Mouse (Mus musculus) thymus, postnatal 36 days (tissue): Measurements from ENCODE around the gene Myom3.
"Not testable (repeated sequence)": the region's sequence is repeated elsewhere in the genome, so short reads cannot be mapped to it uniquely, and the experiment has no call there.

Experiments
- DNase-seq, 2 experiments: peaks; one replicate each; pipeline ENCODE4 v3.0.0; 2022; ENCODE audit warnings: mixed read lengths in 2 of 2

Gene Myom3

DNA sequence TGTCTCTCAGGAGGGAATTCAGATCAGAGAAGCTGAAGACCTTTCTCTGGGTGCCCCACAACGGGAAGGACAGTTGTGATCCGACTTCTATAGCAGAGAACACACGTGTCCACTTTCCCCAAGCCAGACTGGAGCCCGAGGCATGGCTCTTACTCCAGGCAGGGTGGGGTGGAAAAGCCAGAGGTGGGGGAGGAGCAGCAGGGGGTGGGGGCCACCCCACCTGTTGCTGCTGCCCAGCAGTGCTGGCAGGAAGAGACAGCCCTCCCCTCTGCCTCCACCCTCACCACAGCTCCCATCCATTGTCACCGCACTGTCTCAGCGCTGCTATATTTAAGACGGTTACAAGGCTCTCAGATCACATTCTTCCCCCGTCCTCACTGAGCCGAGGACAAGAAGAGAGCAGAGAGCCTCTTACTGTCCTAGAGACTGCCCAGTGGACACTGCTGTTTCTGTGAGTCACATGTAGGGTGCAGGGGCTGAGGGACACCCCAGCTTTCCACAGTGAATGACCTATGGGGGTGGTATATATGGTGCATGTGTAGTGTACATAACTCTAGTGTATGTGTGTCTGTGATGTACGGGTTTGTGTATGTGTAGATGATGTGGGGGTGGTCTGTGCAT, at the start of gene Myom3:
TSS of gene Myom3 (plus strand) at position 360 of the 621 bp plus-strand sequence.
- no peak for DNase-seq

DNA sequence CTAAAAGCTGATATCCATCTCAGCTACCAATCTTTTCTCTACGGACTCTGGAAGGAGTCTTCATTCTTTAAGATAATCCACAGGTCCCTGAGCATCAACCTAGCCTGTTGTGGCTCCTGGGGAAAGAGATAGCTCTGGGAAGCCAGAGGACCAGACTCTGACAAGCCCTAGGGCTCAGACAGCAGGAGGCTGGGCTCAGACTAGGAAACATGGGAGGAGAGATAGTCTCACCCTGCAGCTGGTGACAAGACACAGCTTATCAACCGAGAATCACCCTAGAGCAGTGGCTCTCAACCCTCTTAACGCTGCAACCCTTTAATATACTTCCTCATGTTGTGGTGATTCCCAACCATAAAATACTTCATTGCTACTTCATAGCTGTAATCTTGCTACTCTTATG, 49.1 kb upstream of the Myom3 start:
- DNase-seq = no peak

DNA sequence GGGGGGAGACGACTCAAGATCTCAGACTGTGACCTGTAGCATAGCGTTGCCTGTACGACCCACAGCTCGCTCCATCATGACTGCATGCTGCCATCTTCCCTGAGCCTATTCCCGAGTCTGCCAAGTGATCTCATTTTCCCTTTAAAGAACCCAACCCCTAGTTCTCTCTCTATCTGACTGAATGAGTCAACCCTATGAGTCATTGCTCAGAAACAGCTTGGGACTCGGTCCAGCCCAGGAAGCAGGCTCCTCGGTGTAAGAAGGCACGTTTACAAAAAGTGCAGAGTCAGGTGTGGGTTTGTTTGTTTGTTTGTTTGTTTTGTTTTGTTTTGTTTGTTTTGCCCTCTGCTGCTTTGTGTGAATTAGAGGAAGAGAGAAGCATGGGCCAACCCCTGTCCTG, 44.7 kb upstream of the Myom3 start:
- no peak for DNase-seq

DNA sequence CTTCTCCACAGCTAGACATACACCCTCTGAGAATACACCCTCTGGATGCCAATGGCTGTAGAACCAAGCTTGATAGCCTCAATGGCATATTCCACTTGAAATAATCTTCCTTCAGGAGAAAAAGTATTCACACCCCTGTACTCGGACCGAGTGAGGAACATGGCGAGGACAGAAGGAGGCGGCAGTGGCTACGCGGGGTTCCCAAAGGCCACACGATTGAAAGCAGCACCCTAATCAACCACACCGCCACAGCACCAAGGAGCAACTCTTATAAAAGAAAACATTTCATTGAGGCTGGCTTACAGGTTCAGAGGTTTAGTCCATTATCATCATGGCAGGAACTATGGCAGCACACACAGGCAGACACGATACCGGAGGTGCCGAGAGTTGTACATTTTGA, 43.1 kb upstream of the Myom3 start:
- DNase-seq = not testable (repeated sequence)

DNA sequence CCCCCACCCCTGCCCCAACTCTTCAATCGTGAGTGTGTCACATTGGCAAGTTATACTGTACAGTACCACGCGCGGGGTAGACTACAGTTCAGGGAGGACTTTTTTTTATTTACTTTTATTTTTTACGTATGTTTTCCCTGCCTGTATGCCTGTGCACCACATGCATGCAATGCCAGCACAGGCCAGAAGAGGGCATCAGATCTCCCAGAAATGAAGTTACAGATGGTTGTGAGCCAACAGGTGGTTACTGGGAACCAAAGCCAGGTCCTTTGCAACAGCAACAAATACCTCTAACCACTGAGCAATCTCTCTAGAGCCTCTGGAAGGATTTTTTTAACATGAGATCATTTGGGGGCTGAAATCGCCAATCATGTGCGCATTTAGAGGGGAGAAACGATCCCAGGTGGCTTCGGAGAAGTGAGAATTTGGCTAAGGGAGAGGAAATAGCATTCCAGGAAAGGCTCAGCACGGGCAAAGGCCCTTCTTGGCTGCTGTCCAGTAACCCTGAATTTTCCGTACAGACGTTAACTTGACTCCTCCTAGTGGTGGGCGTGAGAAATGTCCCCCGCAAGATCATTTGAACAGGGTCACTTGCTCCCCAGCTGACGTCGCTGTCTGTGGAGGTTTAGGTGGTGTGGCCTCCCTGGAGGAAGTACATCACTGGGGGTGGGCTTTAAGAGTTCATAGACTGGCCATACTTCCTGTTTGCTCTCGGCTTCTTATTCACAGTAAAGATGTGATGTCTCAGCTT, 36.8 kb upstream of the Myom3 start:
- no peak for DNase-seq

DNA sequence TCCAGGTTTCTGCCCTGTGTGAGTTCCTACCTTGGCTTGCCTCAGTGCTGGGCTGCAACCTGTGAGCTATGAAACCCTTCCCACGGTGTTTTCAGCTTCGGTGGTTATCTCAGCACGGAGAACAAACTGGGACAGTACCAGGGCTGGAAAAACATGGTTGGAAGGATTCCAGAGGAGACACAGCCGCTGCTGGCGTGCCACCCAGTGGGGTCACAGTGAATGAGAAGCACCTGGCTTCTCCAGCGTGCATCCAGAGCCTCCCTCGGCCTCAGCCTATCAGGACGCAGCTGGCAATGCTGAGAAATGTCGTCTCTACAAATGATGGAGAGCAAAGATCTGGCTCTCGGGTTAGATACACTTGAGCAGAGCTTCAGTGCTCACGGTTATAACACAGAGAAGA, 33.1 kb upstream of the Myom3 start:
- no peak for DNase-seq

DNA sequence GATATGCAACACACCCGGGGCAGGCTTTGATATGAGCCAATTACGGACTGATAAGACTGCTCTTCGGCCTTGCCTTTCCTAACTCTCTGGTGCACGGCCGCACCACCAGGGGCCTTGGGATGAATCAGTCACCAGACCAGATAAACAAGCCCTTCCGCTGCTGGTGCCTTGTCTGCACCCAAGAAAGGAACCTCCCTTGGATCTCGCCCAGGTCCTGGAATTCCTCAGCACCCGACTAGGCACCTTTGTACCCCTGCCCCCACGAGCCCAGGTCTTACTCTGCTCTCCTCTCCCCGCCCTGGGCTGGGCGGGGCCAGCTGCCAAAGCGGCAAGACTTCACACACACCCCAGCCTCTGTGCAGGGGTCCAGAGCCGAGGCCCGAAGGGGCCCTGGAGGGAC, 31.7 kb upstream of the Myom3 start, which contains the start of gene Il22ra1:
TSS of gene Il22ra1 (plus strand) at position 356 of the 400 bp plus-strand sequence.
- no peak for DNase-seq

DNA sequence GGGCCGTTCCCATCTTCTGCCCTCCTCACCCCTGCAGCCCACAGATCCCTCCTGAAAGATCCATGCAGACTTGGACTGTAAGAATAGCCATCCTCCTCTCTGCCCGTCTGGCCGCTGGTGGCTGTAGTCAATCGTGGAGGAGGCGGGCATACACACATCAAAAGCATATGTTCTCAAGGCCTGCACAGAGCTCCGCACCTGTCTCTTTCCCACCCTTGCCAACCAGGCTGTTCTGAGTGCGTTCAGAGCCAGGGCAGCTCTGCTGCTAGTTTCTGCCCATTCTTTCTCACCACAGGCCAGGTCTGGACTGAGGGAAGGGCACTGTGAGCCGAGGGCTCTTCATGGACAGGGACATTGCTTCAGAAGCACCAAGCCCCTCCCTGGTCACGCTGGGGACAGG, 29.3 kb upstream of the Myom3 start:
- no peak for DNase-seq

DNA sequence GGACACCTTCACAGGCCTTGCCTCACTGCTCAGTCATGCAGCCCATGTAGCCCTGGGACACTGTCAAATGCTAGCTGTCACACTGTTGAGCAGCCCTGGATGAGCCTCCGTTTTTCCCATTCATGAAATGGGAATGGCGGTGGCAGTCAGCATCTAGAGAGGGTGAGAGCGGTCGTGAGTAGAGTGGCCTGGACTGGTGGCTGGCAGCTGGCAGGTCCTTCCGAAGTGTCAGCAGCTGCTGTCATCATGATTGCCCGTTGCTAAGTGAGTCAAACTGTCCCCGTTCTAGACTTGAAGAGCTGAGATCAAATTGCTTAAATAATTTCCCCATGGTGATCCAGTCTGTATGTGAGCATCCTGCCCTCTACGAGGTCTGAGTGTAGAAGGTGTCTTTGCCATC, 28.6 kb upstream of the Myom3 start:
- no peak for DNase-seq

DNA sequence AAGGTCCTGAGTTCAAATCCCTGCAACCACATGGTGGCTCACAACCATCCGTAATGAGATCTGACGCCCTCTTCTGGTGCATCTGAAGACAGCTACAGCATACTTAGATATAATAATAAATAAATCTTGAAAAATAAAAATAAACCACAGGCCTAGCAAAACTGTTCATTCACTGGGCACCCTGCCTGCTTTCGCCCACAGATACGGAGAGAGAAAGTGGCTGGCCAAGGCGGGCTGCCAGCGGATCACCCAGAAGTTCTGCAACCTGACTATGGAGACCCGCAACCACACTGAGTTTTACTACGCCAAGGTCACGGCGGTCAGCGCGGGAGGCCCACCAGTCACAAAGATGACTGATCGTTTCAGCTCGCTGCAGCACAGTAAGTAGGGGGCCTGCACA, 25.6 kb upstream of the Myom3 start:
- no peak for DNase-seq

DNA sequence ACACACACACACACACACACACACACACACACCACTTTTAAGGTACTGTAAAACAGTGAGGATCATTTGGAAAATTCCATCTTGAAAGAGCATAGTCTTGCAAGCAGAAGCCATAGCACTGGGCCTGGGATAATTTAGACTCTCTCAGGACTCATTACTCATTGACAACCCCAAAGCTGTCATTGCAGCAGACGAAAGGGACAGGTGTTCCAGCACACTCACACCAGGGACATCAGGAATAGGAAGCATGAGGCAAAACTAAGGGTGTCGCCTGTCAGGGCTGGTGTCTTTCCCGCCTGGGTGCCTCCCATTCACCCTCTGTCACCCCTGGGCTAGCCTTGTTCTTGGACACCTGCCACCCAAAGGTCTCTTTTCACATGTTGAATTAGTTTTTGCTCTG, 22.6 kb upstream of the Myom3 start:
- no peak for DNase-seq

DNA sequence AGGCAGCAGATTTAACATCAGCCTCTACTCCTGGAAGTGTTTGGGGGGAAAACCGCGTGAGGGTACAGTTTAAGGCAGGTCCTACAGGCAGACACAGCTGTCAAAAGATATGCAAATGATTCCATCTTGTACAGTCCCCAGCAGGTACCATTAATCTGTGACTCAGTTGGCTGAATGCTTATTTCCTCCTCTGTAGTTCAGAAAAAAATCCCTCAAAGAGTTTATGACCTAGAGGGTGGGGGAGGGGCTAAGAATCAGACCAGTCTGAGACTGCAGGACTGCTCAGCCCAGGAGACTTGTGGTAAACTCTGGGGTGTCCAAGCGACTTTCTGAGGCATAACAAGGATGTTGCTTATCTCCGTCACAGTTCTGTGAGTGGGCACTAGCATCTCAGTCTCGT, 21.3 kb upstream of the Myom3 start:
- no peak for DNase-seq

DNA sequence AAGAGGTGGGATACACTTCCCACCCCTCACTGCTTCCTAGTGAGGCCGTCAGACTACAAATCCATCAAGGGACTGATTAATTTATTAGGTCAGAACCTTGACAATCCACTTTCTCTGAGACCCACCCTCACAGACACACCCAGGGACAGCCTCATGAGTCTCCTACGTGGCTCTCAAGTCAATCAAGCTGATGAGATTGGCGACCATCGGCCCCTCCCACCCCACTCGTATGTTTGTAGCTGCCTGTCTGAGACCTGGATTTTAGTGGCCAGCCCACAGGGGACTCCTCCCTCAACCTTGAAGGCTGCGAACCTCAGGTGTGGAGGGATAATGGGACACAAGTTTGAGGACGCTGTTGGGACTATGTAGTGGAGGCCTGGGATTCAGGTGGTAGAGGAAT, 20.4 kb upstream of the Myom3 start:
- DNase-seq = no peak

DNA sequence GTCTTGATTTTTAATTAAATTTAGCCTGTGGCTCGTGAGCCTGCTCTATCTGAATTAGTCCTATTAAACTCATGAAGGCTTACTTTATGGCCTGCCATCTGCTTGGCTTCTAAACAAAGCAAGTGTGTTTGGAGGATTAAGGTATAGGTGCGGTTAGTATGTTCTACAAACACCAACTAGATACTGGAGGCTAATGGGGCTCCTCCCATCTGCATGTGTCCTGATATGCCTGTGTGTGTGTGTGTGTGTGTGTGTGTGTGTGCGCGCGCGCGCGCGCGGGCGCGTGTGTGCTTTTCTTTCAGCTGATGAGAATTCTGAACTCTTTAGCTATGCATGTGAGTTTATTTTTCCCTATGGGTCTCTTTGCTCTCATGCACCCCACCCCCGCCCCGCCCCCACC, 19.8 kb upstream of the Myom3 start:
- DNase-seq = no peak

DNA sequence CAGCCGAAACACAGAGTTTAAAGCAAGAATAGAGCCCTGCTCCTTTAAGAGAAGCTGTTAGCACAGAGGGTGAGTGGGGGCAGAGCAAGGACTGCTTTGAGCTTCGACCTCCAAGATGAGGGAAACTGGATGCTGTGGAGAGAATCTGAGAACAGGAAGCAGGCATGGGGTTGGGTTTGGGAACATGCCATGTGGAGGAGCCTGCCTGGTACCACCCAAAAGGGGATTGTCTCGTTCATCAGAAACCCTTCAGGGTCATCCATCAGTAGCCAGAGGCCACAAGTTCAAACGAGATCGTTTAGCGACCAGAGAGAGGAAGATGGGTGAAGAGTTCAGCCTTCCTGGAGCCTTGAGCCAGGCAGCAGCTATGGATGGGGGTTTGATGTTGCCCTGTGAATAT, 16.0 kb upstream of the Myom3 start:
- DNase-seq = no peak

DNA sequence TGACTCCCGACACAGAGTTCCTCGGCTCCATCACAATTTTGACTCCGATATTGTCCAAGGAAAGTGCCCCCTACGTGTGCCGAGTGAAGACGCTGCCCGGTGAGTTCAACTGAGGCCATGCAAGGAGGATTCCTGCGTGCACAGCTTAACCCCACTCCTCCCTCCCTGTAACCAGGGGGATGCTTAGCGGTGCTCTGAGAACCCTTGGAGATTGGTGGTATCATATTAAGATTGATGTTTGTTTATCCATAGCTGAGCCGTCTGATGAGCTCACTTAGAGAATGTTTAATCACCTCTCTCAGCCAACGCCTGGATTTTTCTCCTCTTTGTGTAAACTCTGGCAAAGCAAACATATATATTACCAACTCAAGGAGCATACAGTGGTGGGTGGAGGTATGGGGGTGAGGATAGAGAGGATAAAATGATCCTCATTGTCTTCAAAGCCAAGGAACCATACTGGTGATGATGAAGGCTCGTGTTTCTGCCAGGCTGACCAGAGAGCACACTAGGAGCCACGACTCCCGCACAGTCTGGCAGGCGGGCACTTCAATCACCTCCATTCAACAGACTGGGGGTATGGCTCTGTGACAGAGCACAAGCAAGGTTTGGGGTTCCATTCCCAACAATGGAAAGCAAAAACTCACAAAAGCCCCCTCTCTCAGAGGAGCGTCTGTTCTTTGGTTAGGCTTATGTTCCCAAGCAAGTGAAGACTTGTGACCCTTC, 14.6 kb upstream of the Myom3 start:
- no peak for DNase-seq

DNA sequence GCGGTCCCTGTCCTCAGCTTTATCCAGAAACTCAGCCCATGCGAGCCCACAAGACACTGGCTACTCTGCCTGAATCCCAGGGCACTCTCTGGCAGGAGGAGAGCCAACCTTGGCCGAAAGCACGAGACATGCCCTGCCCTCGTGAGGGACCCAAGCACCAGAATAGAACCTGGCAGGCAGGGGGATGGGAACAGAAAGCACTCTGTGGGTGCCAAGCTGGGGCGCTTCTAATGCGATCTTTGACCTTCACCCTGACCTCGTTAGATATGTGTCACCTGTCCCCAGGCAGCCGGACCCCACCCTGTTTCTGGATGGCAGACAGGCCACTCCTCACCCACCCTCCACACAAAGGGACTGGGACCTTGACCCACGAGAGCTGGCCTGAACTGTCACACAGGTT, 13.9 kb upstream of the Myom3 start:
- DNase-seq = no peak

DNA sequence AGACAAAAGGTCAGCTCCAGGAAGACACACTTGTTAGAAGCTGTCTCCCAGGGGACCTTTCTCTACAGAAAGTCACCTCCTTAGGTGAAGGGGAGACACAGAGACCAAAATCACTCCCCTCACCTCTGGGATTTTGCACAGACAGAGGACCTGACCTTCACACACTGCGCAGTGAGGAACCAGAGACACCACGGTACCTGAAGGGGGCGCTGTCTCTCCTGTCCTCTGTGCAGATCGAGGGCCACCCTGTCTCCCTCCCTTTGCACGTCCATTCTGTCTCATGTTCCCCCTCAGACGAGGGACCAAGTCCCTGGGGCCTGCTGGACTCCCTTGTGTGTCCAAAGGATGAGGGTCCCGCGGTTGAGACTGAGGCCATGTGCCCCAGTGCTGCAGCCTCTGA, 8.6 kb upstream of the Myom3 start:
- DNase-seq = no peak

DNA sequence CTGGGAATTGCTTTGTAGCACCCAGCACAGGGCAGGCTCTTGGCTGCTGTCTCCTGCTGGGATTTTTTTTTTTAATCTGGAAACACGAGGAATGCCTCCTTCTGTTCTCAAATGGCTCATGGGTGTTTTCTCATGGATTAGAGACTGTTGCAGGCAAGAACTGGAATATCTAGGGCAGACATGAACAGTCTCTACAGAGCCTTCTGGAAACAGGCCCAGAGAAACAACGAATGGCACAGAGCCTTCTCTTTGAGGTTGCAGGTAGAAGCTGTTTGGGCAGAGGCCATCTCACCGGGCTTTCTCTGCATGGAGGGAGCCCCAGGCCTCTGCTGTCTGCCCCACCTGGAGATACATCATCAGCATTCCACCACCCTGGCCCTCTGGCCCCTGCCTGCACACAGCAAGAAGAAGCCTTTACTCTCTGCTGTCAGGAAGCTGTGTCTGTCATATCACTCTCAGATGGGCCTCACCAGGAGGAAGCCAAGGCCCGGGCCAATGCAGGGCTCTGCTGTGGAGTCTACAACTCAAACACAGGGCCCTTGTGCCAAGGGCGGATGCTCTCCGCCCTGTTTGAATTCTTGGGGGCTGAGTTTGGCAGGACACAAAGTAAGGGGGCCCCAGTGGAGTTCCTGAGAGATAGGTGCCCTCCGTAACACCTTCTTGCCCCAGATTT, 7.3 kb upstream of the Myom3 start:
- DNase-seq = no peak

DNA sequence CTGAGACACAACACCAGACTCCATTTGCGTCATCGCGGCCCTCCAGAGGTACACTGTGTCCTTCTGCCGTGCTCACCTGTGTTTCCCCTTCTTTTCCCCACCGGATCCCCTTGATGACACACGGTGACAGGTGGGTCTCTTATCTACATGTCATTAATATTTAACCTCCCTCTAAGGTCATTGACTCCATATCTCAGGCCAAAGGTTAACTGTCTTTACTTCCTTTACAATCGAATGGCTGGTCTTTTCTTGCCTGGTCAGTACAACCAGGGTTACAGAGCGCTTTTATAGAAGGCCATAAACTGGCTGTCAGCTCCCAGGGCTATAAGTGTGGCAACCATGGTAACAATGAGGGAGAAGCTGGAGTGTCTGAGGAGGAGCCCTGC, 6.7 kb upstream of the Myom3 start:
- DNase-seq = no peak

DNA sequence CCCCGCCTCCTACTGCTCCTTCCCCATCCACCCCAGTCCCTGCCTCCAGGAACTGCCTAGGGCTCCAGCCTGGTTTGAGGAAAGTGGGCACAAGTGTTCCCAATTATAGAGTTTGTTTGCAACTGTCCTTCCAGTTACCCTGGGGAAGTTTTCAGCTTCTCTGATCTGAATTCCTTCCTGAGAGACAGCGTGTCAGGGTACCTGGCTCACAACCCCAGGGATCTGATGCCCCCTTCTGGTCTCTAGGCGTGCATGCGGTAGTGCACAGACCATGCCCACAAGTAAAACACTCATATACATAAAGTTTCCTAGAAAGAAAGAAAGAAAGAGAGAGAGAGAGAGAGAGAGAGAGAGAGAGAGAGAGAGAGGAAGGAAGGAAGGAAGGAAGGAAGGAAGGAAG, 1.2 kb upstream of the Myom3 start:
- no peak for DNase-seq

DNA sequence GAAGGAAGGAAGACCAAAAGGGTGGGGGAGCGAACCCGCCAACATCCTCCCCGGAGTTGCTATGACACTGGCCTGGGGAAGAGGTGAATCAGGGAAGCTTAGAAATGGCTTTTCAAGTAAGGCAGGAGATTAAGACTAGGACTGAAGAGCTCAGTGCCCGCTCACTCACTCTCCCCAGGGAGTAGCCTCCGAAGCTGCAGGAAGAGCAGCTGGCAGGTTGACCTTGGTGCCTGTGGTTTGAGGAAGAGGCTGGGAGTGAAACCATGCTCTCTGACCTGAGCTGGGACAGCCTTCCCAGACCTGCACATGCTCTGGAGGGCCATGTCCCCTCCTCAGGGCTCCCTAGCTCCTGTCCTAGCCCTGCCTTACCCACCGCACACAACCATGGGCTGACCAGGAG, 690 bp upstream of the Myom3 start:
- no peak for DNase-seq

DNA sequence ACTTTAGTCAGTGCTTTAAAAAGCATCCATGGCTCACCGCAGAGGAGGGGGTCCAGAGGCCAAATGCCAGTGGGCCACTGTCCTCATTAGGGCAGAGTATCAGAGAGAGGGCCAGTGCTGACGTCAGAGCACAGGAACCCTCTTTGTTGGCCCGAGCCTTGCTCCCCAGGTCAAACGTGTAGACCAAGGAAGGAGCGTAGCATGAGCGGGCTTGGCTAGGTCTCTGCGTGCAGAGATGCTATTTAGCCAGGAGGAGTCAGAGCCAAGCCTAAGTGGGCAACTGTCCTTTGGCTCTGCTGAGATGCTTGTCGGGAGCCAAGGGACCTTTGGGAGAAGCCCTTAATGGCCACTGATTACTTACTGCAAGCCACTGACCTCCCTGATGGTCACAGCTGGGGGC, 1.5 kb downstream of the Myom3 start:
- DNase-seq = no peak

DNA sequence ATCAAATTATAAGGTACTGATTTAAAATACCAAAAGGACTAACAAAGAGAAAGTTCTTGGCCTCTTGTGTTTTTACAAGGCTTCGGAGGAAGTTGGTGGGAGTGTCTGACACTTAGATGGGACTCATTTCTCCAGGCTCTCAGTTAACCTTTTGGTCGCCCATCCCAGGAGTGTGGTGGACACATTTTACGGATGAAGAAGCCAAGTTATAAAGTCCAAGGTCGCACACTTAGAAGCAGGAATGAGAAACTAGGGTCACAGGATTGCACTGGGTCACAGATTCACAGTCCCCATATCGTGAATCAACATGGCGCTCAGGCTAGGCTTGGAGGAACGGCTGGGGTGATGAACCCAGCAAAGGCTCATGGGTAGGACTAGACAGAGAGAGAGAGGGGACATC, 2.1 kb downstream of the Myom3 start:
- DNase-seq = no peak
